Mouse (Mus musculus) midbrain, embryonic 14.5 days (tissue): ENCODE results near the gene Dab2ip. TPM values are rescaled to one million over a fixed set of nuclear protein-coding genes. Genes with fewer than 3 reads are reported as not detected.

ENCODE experiments used
- ATAC-seq: fragments of 200-750 bp; cut with Nextera tagmentation; 2 replicates; pipeline ENCODE4 v1.8.0; 2017; ENCODE audit warnings: moderate number of reproducible peaks, moderate library complexity; ENCODE audit not compliant: low FRiP score, low TSS enrichment
- DNase-seq: peaks from one replicate; pipeline ENCODE4 v3.0.0-alpha.2; 2015
- H3K27ac ChIP-seq: fragments of 300-500 bp; sonication (generic); replicated peaks from 2 replicates; pipeline ENCODE4 v1.5.1; 2014; ENCODE audit warnings: mild to moderate bottlenecking, low read depth, low read length, moderate library complexity
- H3K27me3 ChIP-seq: fragments of 300-500 bp; sonication (generic); 2 replicates; pipeline ENCODE4 v1.6.1; 2014; ENCODE audit warnings: low read length, control low read depth, mixed read lengths; ENCODE audit not compliant: control insufficient read depth, insufficient read depth
- H3K36me3 ChIP-seq: fragments of 300-500 bp; sonication (generic); 2 replicates; pipeline ENCODE4 v1.6.1; 2014; ENCODE audit warnings: low read length, control low read depth; ENCODE audit not compliant: control insufficient read depth, insufficient read depth
- H3K4me1 ChIP-seq: fragments of 300-500 bp; sonication (generic); 2 replicates; pipeline ENCODE4 v1.6.1; 2014; ENCODE audit warnings: mild to moderate bottlenecking, antibody characterized with exemption, low read length, control low read depth; ENCODE audit not compliant: control insufficient read depth, insufficient read depth
- H3K4me2 ChIP-seq: fragments of 300-500 bp; sonication (generic); 2 replicates; pipeline ENCODE4 v1.6.1; 2014; ENCODE audit warnings: mild to moderate bottlenecking, low read length, moderate library complexity
- H3K4me3 ChIP-seq: fragments of 300-500 bp; sonication (generic); replicated peaks from 2 replicates; pipeline ENCODE4 v1.5.1; 2014; ENCODE audit warnings: low read depth, low read length
- H3K9ac ChIP-seq: fragments of 300-500 bp; sonication (generic); replicated peaks from 2 replicates; pipeline ENCODE4 v1.6.1; 2014; ENCODE audit warnings: mild to moderate bottlenecking, low read length, moderate library complexity
- H3K9me3 ChIP-seq: fragments of 300-500 bp; sonication (generic); 2 replicates; pipeline ENCODE4 v1.6.1; 2016; ENCODE audit warnings: low read length, control low read depth, mixed read lengths; ENCODE audit not compliant: control insufficient read depth
- WGBS: fragments of 180-500 bp; shearing (Covaris S2); extraction: QIAGEN DNeasy Blood & Tissue Kit; methylation state at CpG from one replicate; pipeline ENCODE4 v1.1.7; 2014; 5-methylcytosine and 5-hydroxymethylcytosine counted together
- polyA plus RNA-seq: library from polyadenylated mRNA; unstranded; fragments of >200 nt; fragmentation: Nextera tagmentation; extraction: Ambion mirVana; gene quantifications from 2 replicates; pipeline ENCODE4 v1.2.1, GENCODE M21; 2014

The Dab2ip gene
- polyA plus RNA-seq, 1 experiment from 2014 or later, result 46.4 TPM

GRCm38 (mm10) chr2:35776935-35777334 lies 218.9 kb downstream of the Dab2ip start:
- H3K27ac ChIP-seq, result no peak overlapping the region
- H3K4me3 ChIP-seq, result no peak overlapping the region
- no peak overlapping the region for H3K9ac ChIP-seq
- DNase-seq, result no peak
- no peak for ATAC-seq
- 89% methylated on average over 9 of the region's 9 CpGs for WGBS
- no peaks in the 10 kb centered on the region for H3K27me3 ChIP-seq
- H3K4me1 ChIP-seq, result no peaks in the 10 kb centered on the region
- no peaks in the 10 kb centered on the region for H3K36me3 ChIP-seq
- no peak overlapping the region for H3K4me2 ChIP-seq
- no peaks in the 10 kb centered on the region for H3K9me3 ChIP-seq

- no peak overlapping the region for H3K9ac ChIP-seq
- H3K9me3 ChIP-seq, result no peaks in the 10 kb centered on the region
- H3K36me3 ChIP-seq, result no peaks in the 10 kb centered on the region
- DNase-seq, result no peak
- no peak for ATAC-seq
- H3K4me3 ChIP-seq, result no peak overlapping the region
- no peaks in the 10 kb centered on the region for H3K27me3 ChIP-seq
- H3K27ac ChIP-seq, result no peak overlapping the region
- 89% methylated on average over 5 of the region's 5 CpGs for WGBS
- H3K4me1 ChIP-seq, result no peaks in the 10 kb centered on the region
- no peak overlapping the region for H3K4me2 ChIP-seq
Observed at GRCm38 (mm10) chr2:35779266-35779665, 221.2 kb downstream of the Dab2ip start.

Other genes with a start within 250 kb of the Dab2ip start
- 7.2 and 11.2 TPM in 2 replicates for gene Stom, start 221.3 kb upstream of the Dab2ip start, polyA plus RNA-seq
- gene 4930568D16Rik, start 190.5 kb upstream of the Dab2ip start, polyA plus RNA-seq, result not detected in 2 replicates
- gene 4930402F06Rik, start 161.1 kb upstream of the Dab2ip start, polyA plus RNA-seq, result not detected in 2 replicates
- gene Ggta1, start 95.0 kb upstream of the Dab2ip start, polyA plus RNA-seq, result 2.8 and 5.6 TPM in 2 replicates